In the genomic region with DNA sequence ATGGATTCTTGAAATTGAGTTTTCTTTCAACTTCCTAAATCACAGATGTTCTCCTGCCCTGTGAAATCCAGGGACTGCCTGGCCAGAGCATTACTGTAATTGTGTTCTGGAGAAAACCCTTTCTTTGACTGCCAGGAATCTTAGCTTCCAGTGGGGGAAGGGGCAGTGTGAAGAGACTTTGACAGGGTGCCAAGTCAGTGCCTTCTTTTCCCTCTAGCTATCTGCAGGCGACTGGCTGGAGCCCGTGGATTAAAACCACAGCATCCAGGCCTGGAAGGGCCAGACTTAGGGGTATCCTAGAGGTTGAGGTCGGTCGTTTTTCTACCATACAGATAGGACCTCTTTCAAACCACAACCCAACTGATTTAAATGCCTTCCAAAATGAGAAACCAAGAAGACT, we compare ENCODE assay signal across 10 mouse cellular contexts. TPM values are rescaled to one million over a fixed set of nuclear protein-coding genes. Genes with fewer than 3 reads are reported as not detected.
DNase-seq lines count a peak whose midpoint lies in the region; ATAC-seq and TF ChIP-seq lines count a peak whose summit lies in the region.
"Had no signal": no experiment of that assay in that cellular context is flagged by ENCODE, and none has a peak within 500 bp of the region (broad histone marks: within the 10 kb centered on the region; RNA-seq: fewer than 3 reads in every experiment).

No protein-coding gene starts in this region.

- no peak overlapping the region for H3K9ac ChIP-seq in heart, adult 2 months (ENCODE audit: low read depth, low read length)
- no peak overlapping the region for H3K9ac ChIP-seq in limb, embryonic 13.5 days
- H3K9ac ChIP-seq in heart, embryonic 15.5 days, result no peak overlapping the region
- H3K9ac ChIP-seq: liver, embryonic 14.5 days; midbrain, embryonic 12.5 days had no signal

- POLR2A ChIA-PET in Patski (lab: Charles Lee), result no interaction called here

- CTCF ChIA-PET in Patski (lab: Charles Lee), result no interaction called here

- TF ChIP-seq POLR2A in heart, adult 2 months (IDR thresholded peaks at IDR 0.05; ENCODE audit: insufficient read depth, low read depth, low read length), result no peak

- TF ChIP-seq CTCF in heart, adult 2 months (IDR thresholded peaks at IDR 0.05), result no peak
- TF ChIP-seq CTCF in Patski (IDR thresholded peaks at IDR 0.05), result no peak

- no peaks in the 10 kb centered on the region for H3K79me2 ChIP-seq in heart, adult 2 months (replicated peaks; ENCODE audit: control insufficient read depth, insufficient read depth, low read length)

- H3K4me1 ChIP-seq in heart, embryonic 10.5 days, result peaks cover 6% of the 10 kb centered on the region; the same call in 1 of the 2 replicates
- H3K4me1 ChIP-seq in heart, adult 2 months (ENCODE audit: control insufficient read depth, insufficient read depth, low read length), result no peaks in the 10 kb centered on the region
- no peaks in the 10 kb centered on the region for H3K4me1 ChIP-seq in limb, embryonic 13.5 days
- no peaks in the 10 kb centered on the region for H3K4me1 ChIP-seq in limb, embryonic 10.5 days
- peaks cover 9% of the 10 kb centered on the region for H3K4me1 ChIP-seq in heart, embryonic 15.5 days (replicated peaks)
- H3K4me1 ChIP-seq: midbrain, embryonic 12.5 days had no signal

- no peaks in the 10 kb centered on the region for H3K27me3 ChIP-seq in heart, embryonic 10.5 days (ENCODE audit: insufficient read depth, poor library complexity, severe bottlenecking)
- no peaks in the 10 kb centered on the region for H3K27me3 ChIP-seq in heart, adult 2 months (ENCODE audit: control insufficient read depth, insufficient read depth, low read length)
- no peaks in the 10 kb centered on the region for H3K27me3 ChIP-seq in limb, embryonic 13.5 days
- no peaks in the 10 kb centered on the region for H3K27me3 ChIP-seq in limb, embryonic 10.5 days (ENCODE audit: low read depth, poor library complexity, severe bottlenecking)
- H3K27me3 ChIP-seq in Patski, result no peaks in the 10 kb centered on the region
- H3K27me3 ChIP-seq in heart, embryonic 15.5 days, result no peaks in the 10 kb centered on the region
- H3K27me3 ChIP-seq: midbrain, embryonic 12.5 days had no signal

- DNase-seq in heart, embryonic 10.5 days (ENCODE audit: low spot score), result no peak
- DNase-seq in heart, adult 2 months, result no peak
- no peak for DNase-seq in limb, embryonic 10.5 days (ENCODE audit: low spot score)
- DNase-seq in Patski (ENCODE audit: low read depth, low spot score), result peak; percentile 13
- DNase-seq in gastrocnemius, postnatal 36 days, result no peak
- DNase-seq: kidney, adult 8-10 months had no signal

- no peak overlapping the region for H3K4me3 ChIP-seq in heart, embryonic 10.5 days
- no peak overlapping the region for H3K4me3 ChIP-seq in heart, adult 2 months
- H3K4me3 ChIP-seq in limb, embryonic 13.5 days, result no peak overlapping the region
- H3K4me3 ChIP-seq in limb, embryonic 10.5 days, result no peak overlapping the region
- no peak overlapping the region for H3K4me3 ChIP-seq in heart, embryonic 15.5 days
- H3K4me3 ChIP-seq: midbrain, embryonic 12.5 days had no signal

- in situ Hi-C loops in Patski (cut with MboI; ENCODE audit: low pct_unique_long_range_greater_than_20kb), result no loop called here

- H3K36me3 ChIP-seq in heart, embryonic 10.5 days, result peaks cover 10% of the 10 kb centered on the region
- no peaks in the 10 kb centered on the region for H3K36me3 ChIP-seq in heart, adult 2 months (ENCODE audit: control insufficient read depth, insufficient read depth, low read length)
- H3K36me3 ChIP-seq in limb, embryonic 13.5 days, result peaks cover 10% of the 10 kb centered on the region
- peaks cover 12% of the 10 kb centered on the region for H3K36me3 ChIP-seq in limb, embryonic 10.5 days
- H3K36me3 ChIP-seq in heart, embryonic 15.5 days, result no peaks in the 10 kb centered on the region

- no peaks in the 10 kb centered on the region for H3K9me3 ChIP-seq in heart, embryonic 10.5 days
- H3K9me3 ChIP-seq in limb, embryonic 13.5 days, result no peaks in the 10 kb centered on the region
- no peaks in the 10 kb centered on the region for H3K9me3 ChIP-seq in limb, embryonic 10.5 days (replicated peaks)
- H3K9me3 ChIP-seq in heart, embryonic 15.5 days (replicated peaks), result no peaks in the 10 kb centered on the region
- H3K9me3 ChIP-seq: midbrain, embryonic 12.5 days had no signal

- 27% methylated on average over 4 of the region's 4 CpGs for WGBS in heart, embryonic 10.5 days
- WGBS in heart, adult 2 months, result 13% methylated on average over 4 of the region's 4 CpGs
- 60% methylated on average over 4 of the region's 4 CpGs for WGBS in limb, embryonic 13.5 days
- 70% methylated on average over 4 of the region's 4 CpGs for WGBS in limb, embryonic 10.5 days
- WGBS in heart, embryonic 15.5 days, result 20% methylated on average over 4 of the region's 4 CpGs

- intact Hi-C loops in heart, adult 2 months (cut with DNase I), result no loop called here
- intact Hi-C loops in gastrocnemius, postnatal 36 days (cut with DNase I), result no loop called here

- H3K27ac ChIP-seq in heart, embryonic 10.5 days, result peak overlapping the region; percentile 16; the same call in 1 of the 2 replicates
- H3K27ac ChIP-seq in heart, adult 2 months, result no peak overlapping the region
- peak overlapping the region; percentile 28; the same call in 1 of the 2 replicates for H3K27ac ChIP-seq in limb, embryonic 13.5 days
- no peak overlapping the region for H3K27ac ChIP-seq in limb, embryonic 10.5 days
- H3K27ac ChIP-seq in heart, embryonic 15.5 days, result peak overlapping the region; percentile 39
- H3K27ac ChIP-seq: liver, embryonic 14.5 days; midbrain, embryonic 12.5 days had no signal

- no peak overlapping the region for H3K4me2 ChIP-seq in limb, embryonic 13.5 days (replicated peaks)
- peak overlapping the region; percentile 2; the same call in 1 of the 2 replicates for H3K4me2 ChIP-seq in heart, embryonic 15.5 days
- H3K4me2 ChIP-seq: midbrain, embryonic 12.5 days had no signal

- no peak for TF ChIP-seq EP300 in heart, adult 2 months (IDR thresholded peaks at IDR 0.05; ENCODE audit: insufficient read depth, low read depth, low read length)

- ATAC-seq in limb, embryonic 13.5 days (ENCODE audit: low FRiP score, low read depth), result no peak
- ATAC-seq in Patski, result no peak
- peak; percentile 67; the same call in 1 of the 2 replicates for ATAC-seq in heart, embryonic 15.5 days (replicated peaks; ENCODE audit: insufficient number of reproducible peaks, insufficient read depth, low FRiP score, low read depth)

RNA-seq across cellular contexts. Expression of gene Bmpr2, which starts 37.5 kb away (rescaled TPM):
- 6.5 and 7.0 TPM in 2 replicates for polyA plus RNA-seq in heart, embryonic 10.5 days (2016; fragmentation: Nextera tagmentation; extraction: Ambion mirVana)
- total RNA-seq in heart, adult 2 months (2021), result 10 to 100 TPM; 40.4 to 45.4 TPM
- polyA plus RNA-seq in heart, adult 2 months (2012; rRNA removed), result 8.2 and 20.4 TPM in 2 replicates
- polyA plus RNA-seq in limb, embryonic 13.5 days (2015; fragmentation: Nextera tagmentation; extraction: Ambion mirVana), result 11.2 and 12.0 TPM in 2 replicates
- 5.1 and 8.0 TPM in 2 replicates for polyA plus RNA-seq in limb, embryonic 10.5 days (2016; fragmentation: Nextera tagmentation; extraction: Ambion mirVana)
- 22.1 TPM for polyA plus RNA-seq in Patski (2021)
- 5.8 and 6.5 TPM in 2 replicates for polyA plus RNA-seq in heart, embryonic 15.5 days (2015; fragmentation: Nextera tagmentation; extraction: Ambion mirVana)
- 10 to 100 TPM; 40.1 to 40.8 TPM for total RNA-seq in gastrocnemius, postnatal 36 days (2021)

RNA-seq across cellular contexts. Expression of gene Nop58, which starts 40.9 kb away (rescaled TPM):
- polyA plus RNA-seq in heart, embryonic 10.5 days (2016; fragmentation: Nextera tagmentation; extraction: Ambion mirVana), result 207 and 266 TPM in 2 replicates
- total RNA-seq in heart, adult 2 months (2021), result 10 to 100 TPM; 32.7 to 33.0 TPM
- polyA plus RNA-seq in heart, adult 2 months (2012; rRNA removed), result 7.2 and 8.6 TPM in 2 replicates
- polyA plus RNA-seq in limb, embryonic 13.5 days (2015; fragmentation: Nextera tagmentation; extraction: Ambion mirVana), result 262 and 267 TPM in 2 replicates
- polyA plus RNA-seq in limb, embryonic 10.5 days (2016; fragmentation: Nextera tagmentation; extraction: Ambion mirVana), result 292 and 307 TPM in 2 replicates
- polyA plus RNA-seq in Patski (2021), result 189 TPM
- polyA plus RNA-seq in heart, embryonic 15.5 days (2015; fragmentation: Nextera tagmentation; extraction: Ambion mirVana), result 130 and 134 TPM in 2 replicates
- 10 to 100 TPM; 18.5 to 26.9 TPM for total RNA-seq in gastrocnemius, postnatal 36 days (2021)

RNA-seq across cellular contexts. Expression of gene Sumo1, which starts 55.0 kb away (rescaled TPM):
- 285 and 415 TPM in 2 replicates for polyA plus RNA-seq in heart, embryonic 10.5 days (2016; fragmentation: Nextera tagmentation; extraction: Ambion mirVana)
- total RNA-seq in heart, adult 2 months (2021), result 10 to 100 TPM; 57.2 to 61.4 TPM
- 19.5 and 34.4 TPM in 2 replicates for polyA plus RNA-seq in heart, adult 2 months (2012; rRNA removed)
- polyA plus RNA-seq in limb, embryonic 13.5 days (2015; fragmentation: Nextera tagmentation; extraction: Ambion mirVana), result 473 and 474 TPM in 2 replicates
- 583 and 618 TPM in 2 replicates for polyA plus RNA-seq in limb, embryonic 10.5 days (2016; fragmentation: Nextera tagmentation; extraction: Ambion mirVana)
- polyA plus RNA-seq in Patski (2021), result 173 TPM
- polyA plus RNA-seq in heart, embryonic 15.5 days (2015; fragmentation: Nextera tagmentation; extraction: Ambion mirVana), result 214 and 215 TPM in 2 replicates
- 10 to 100 TPM; 43.2 to 54.1 TPM for total RNA-seq in gastrocnemius, postnatal 36 days (2021)

Comparison
In these comparisons a context has a peak if more than half of its experiments do, and no peak if none do; other contexts are left out.
1. H3K27ac ChIP-seq: peak in heart, embryonic 10.5 days (single experiment), limb, embryonic 13.5 days (single experiment) and heart, embryonic 15.5 days (single experiment); none in heart, adult 2 months (single experiment) and limb, embryonic 10.5 days (single experiment).
2. RNA of gene Nop58, which starts 40.9 kb away (polyA plus RNA-seq): 292 to 307 TPM in limb, embryonic 10.5 days, 207 to 266 TPM in heart, embryonic 10.5 days, 262 to 267 TPM in limb, embryonic 13.5 days, 189 TPM in Patski (single experiment) and 130 to 134 TPM in heart, embryonic 15.5 days; 7.2 to 8.6 TPM in heart, adult 2 months; every median in the first group is over 10 times any median in the second.